Mouse (Mus musculus): ENCODE results near the gene Abcg4. TPM values are rescaled to one million over a fixed set of nuclear protein-coding genes. Genes with fewer than 3 reads are reported as not detected.
A peak's percentile ranks its signal among the peaks of the same experiment; 100 is the strongest.

Abcg4 gene
- polyA plus RNA-seq, 3 experiments from 2014 or later, result not detected

DNA sequence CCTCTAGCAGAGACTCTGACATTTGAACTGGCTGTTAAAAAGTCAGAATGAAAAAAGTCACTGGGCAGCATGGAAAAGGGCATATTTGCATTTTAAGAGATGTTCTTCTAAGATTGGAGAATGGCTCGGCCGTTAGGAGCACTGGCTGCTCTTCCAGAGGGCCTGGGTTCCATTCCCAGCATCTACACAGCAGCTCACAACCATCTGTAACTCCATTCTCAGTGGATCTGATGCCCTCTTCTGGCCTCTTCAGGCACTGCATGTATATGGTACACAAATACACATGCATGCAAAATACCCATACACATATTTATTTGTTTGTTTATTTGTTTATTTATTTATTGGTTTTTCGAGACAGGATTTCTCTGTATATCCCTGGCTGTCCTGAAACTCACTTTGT is 19.3 kb downstream of the Abcg4 start:
- no peak for ATAC-seq

GRCm38 (mm10) chr9:44268432-44268831 is 20.0 kb downstream of the Abcg4 start, which contains the start of gene Nlrx1:
Gene Nlrx1 (minus strand): TSS chr9:44268599.
- ATAC-seq, result peak; percentile 40

DNA sequence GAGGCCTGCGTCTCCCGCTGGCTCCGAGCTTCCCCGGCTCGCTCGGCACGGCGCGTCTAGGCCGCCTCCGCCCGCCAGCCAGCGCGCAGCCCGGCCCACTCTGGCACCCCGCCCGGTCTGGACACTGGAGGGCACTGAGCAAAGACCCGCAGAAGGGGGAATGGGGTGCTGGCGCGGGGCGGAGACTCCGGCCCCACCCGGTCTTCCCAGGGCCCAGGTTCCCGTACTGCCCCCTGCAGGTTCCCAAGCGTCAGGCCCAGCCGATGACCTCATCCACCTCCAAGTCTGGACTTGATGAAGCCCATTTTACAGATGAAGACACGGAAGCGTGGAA is 20.4 kb downstream of the Abcg4 start:
- ATAC-seq, result peak; percentile 90

GRCm38 (mm10) chr9:44267319-44268026 is 20.9 kb downstream of the Abcg4 start:
- ATAC-seq, result no peak

DNA sequence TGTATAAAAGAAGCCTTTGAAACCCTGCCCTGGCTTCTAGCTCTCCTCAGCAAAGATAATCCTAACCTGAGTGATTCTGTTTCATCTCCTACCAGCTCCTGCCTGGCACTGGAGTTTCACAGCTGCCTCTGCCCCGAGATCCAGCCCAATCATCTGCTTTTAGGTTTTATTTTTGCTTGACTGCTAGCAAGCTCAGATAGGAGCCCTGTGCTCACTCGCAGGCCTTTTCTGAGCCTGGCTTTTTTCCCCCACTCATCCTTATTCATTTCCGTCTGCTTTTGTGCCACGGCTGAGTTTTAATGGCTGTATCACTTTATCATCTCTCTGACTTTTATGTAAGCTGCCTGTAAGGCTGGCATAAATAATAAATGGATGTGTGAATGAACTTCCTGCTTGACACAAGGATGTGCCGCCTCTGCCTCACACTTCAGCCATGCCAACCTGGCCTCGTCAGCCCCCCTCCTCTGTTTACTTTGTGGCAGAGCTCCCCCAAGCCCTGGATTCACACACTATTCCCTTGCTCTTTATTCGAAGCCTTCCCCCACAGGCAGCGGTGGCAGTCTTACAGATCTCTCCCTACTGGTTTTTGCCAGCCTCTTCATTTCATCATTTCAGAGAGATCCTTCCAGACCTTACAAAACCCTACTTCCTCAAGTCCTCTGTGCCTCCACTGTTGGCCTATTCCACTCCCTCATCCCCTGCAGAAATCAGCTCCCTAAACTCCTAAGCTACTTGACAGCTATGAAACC is 21.8 kb downstream of the Abcg4 start:
- no peak for ATAC-seq

DNA sequence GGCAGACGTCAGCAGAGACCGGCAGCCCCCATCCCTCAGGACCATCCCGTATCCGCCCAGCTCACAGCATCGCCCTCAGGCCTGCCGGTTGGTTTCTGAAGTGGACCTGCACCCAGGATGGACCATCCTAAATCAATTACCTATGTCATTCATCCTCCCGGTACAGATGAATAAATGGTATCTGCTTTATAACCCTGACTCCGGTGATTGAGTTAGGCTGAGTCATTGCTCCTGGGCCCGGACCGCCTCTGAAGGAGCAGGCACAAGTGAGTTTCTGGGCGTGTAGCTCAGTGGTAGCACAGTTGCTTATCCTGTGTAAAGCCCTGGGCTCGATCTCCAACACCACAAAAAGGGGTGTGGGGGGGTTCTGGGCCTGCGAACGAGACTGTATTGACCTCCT is 27.0 kb downstream of the Abcg4 start:
- no peak for ATAC-seq

GRCm38 (mm10) chr9:44259014-44259413 is 29.4 kb downstream of the Abcg4 start:
- no peak for ATAC-seq

- ATAC-seq, result no peak
These were observed 32.2 kb downstream of the Abcg4 start for GRCm38 (mm10) chr9:44256213-44256612.

DNA sequence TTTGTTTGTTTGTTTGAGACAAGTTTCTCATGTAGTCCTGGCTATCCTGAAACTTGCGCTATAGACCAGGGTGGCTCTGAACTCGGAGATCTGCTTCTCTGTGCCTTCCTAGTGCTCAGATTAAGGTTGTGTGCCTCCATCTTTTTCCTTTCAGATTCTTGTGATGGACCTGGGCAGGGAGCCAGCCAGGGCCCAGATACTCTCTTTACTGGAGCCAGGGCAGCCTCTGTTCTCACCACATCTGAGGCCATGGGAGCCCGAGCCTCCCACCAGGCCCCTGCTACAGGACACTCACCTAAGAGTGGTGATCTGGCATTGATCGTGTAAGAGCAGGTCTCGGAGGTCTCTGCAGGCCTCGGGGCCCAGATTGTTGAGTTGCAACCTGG is 33.3 kb downstream of the Abcg4 start:
- ATAC-seq, result no peak

DNA sequence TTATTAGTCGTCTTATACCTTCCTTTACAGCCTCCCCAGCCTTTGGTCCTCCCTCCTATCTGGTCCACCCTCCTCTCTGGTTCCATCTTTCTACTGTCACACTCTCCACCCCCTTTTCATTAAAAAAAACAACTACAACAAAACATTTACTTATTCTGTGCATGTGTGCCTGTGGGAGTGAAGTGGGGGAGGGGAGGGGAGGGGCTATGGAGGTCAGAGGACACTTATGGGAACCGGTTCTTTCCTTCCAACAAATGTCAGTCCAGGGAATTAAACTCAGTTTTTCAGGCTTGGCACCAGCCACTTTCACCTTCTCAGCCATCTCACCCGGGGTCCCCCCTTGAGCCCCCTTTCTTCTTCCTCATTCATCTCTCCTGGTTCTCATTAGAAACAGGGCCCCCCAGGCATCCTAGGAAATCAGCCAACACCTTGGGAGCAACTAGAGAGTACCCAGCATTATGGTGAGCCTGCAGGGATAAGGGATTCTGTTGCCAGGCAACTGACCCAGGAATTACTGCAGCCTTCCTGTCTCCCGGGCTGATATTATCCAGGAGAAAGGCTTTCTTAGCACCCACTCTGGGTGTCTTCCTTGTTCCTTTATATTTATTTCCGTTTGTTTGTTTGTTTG is 33.8 kb downstream of the Abcg4 start:
- ATAC-seq, result no peak

DNA sequence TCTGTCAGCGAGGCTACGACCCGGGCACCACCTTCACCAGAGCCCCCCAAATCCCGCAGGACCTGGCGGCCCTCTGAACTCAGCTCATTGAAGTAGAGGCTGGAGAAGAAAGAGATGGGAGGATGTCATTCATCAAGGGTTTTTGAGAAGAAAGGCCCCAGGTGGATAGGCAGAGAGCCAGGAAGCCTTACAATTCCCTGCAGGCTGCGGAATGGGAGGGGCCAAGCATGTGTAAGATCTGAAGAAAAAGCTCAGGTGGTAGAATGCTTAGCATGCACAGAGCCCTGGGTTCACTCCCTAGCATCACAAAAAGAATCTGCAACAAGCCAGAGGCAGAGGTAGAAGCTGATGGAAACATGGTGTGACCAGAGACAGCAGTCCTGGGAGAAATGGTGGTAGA is 35.0 kb downstream of the Abcg4 start:
- ATAC-seq, result no peak

DNA sequence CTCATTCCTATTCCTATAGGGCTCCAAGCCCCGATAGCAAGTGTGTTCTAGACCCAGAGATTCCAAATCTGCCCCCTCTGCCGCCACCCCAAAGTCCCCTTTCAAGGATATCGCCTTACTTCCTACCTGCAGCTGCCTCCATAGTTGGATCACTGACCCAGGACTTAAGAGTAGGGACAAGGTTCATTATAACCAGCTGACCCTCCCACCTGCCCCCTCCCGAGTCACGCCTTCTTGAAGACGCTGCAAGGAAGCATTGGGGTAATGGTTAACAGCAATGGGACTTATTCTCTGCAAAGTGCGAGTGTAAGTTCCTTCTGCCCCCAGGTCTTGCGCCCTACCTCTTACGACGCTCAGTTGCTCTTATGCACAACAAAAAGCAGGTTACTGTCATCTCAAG is 37.1 kb downstream of the Abcg4 start, which contains the start of gene Pdzd3:
TSS of gene Pdzd3 (minus strand) at position 158 of the 400 bp plus-strand sequence.
- ATAC-seq, result no peak

GRCm38 (mm10) chr9:44250445-44250844 is 38.0 kb downstream of the Abcg4 start:
- ATAC-seq, result no peak

GRCm38 (mm10) chr9:44249181-44250146 is 39.0 kb downstream of the Abcg4 start:
- ATAC-seq, result no peak

GRCm38 (mm10) chr9:44247907-44248306 is 40.5 kb downstream of the Abcg4 start:
- no peak for ATAC-seq

- no peak for ATAC-seq
These were observed 44.8 kb downstream of the Abcg4 start for GRCm38 (mm10) chr9:44243621-44244020.

GRCm38 (mm10) chr9:44241418-44241817 is 47.0 kb downstream of the Abcg4 start:
- no peak for ATAC-seq

- no peak for ATAC-seq
These were observed 47.5 kb downstream of the Abcg4 start for GRCm38 (mm10) chr9:44240911-44241310.

- no peak for ATAC-seq
These were observed 48.0 kb downstream of the Abcg4 start, which contains the start of gene Ccdc153 for GRCm38 (mm10) chr9:44240399-44240798. Gene Ccdc153 (plus strand): TSS chr9:44240676.

- ATAC-seq, result peak; percentile 30
These were observed 49.0 kb downstream of the Abcg4 start for GRCm38 (mm10) chr9:44239447-44239846.

- peak; percentile 57 for ATAC-seq
These were observed 49.8 kb downstream of the Abcg4 start for GRCm38 (mm10) chr9:44238501-44239190.

DNA sequence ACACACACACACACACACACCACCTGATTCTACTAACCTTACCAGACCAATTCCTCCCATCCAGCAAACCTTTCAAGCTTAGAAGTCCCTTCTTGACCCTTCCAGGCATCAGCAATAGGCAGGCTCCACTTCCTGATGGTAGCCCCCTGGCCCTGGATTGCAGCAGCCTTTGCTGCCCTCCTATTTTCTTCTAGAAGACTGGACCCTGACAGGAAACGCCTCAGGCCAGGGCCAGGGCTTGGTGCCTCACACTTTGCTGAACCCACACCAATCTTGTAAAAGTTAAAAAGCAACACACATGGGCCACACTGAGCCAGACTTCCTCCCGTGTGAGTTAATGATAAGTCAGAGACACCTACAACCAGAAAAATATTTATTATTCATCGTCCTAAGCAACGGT is 51.3 kb downstream of the Abcg4 start:
- ATAC-seq, result no peak
